Mouse (Mus musculus) kidney, postnatal 10 days (tissue): ENCODE measurements around the gene Gxylt2.

Experiments used
- DNase-seq: peaks from one replicate; pipeline ENCODE4 v3.0.0; 2021; ENCODE audit warnings: mixed read lengths

The Gxylt2 gene

GRCm38 (mm10) chr6:100802381-100803083, 98.0 kb downstream of the Gxylt2 start:
- peak; percentile 21 for DNase-seq

- no peak for DNase-seq
Measured at GRCm38 (mm10) chr6:100803250-100803649, 98.7 kb downstream of the Gxylt2 start.

GRCm38 (mm10) chr6:100807187-100807586, 102.7 kb downstream of the Gxylt2 start:
- no peak for DNase-seq

- DNase-seq: no peak
Measured at GRCm38 (mm10) chr6:100807746-100808145, 103.2 kb downstream of the Gxylt2 start.

- DNase-seq: no peak
Measured at GRCm38 (mm10) chr6:100808221-100808778, 103.8 kb downstream of the Gxylt2 start.

- DNase-seq: no peak
Measured at GRCm38 (mm10) chr6:100810117-100810516, 105.6 kb downstream of the Gxylt2 start.

GRCm38 (mm10) chr6:100811731-100812130, 107.2 kb downstream of the Gxylt2 start:
- DNase-seq: no peak

GRCm38 (mm10) chr6:100821367-100821766, 116.8 kb downstream of the Gxylt2 start:
- DNase-seq: no peak

- no peak for DNase-seq
Measured at GRCm38 (mm10) chr6:100823356-100823755, 118.8 kb downstream of the Gxylt2 start.

GRCm38 (mm10) chr6:100824381-100824965, 119.9 kb downstream of the Gxylt2 start:
- no peak for DNase-seq

- DNase-seq: peak; percentile 61
Measured at GRCm38 (mm10) chr6:100826046-100826445, 121.5 kb downstream of the Gxylt2 start.

- no peak for DNase-seq
Measured at GRCm38 (mm10) chr6:100828565-100828964, 124.0 kb downstream of the Gxylt2 start.

- no peak for DNase-seq
Measured at GRCm38 (mm10) chr6:100829770-100830169, 125.2 kb downstream of the Gxylt2 start.

GRCm38 (mm10) chr6:100831188-100831587, 126.7 kb downstream of the Gxylt2 start:
- no peak for DNase-seq

GRCm38 (mm10) chr6:100831751-100832150, 127.2 kb downstream of the Gxylt2 start:
- no peak for DNase-seq

- DNase-seq: peak; percentile 96
Measured at GRCm38 (mm10) chr6:100833355-100833754, 128.8 kb downstream of the Gxylt2 start, which contains the start of gene Ppp4r2. Gene Ppp4r2 (plus strand): TSS chr6:100833622.

- DNase-seq: peak; percentile 69
Measured at GRCm38 (mm10) chr6:100833811-100834481, 129.4 kb downstream of the Gxylt2 start.

- no peak for DNase-seq
Measured at GRCm38 (mm10) chr6:100834489-100835160, 130.1 kb downstream of the Gxylt2 start.

- no peak for DNase-seq
Measured at GRCm38 (mm10) chr6:100845058-100845457, 140.5 kb downstream of the Gxylt2 start.

GRCm38 (mm10) chr6:100847264-100847663, 142.7 kb downstream of the Gxylt2 start:
- DNase-seq: no peak

- no peak for DNase-seq
Measured at GRCm38 (mm10) chr6:100848682-100849375, 144.3 kb downstream of the Gxylt2 start.

GRCm38 (mm10) chr6:100850671-100851081, 146.1 kb downstream of the Gxylt2 start:
- no peak for DNase-seq
